Mouse (Mus musculus) embryonic facial prominence, embryonic 12.5 days (tissue): ENCODE data around the gene Ubr7. TPM values are rescaled to one million over a fixed set of nuclear protein-coding genes. Genes with fewer than 3 reads are reported as not detected.
A peak's percentile ranks its signal among the peaks of the same experiment; 100 is the strongest.

Experiments
- ATAC-seq: fragments of 200-750 bp; cut with Nextera tagmentation; 2 replicates; pipeline ENCODE4 v1.8.0; 2017; ENCODE audit not compliant: insufficient number of reproducible peaks, insufficient read depth, low FRiP score, low TSS enrichment
- H3K27ac ChIP-seq: fragments of 300-500 bp; sonication (generic); 2 replicates; pipeline ENCODE4 v1.5.1; 2016; ENCODE audit warnings: mild to moderate bottlenecking
- H3K27me3 ChIP-seq: fragments of 300-500 bp; sonication (generic); 2 replicates; pipeline ENCODE4 v1.6.1; 2016; ENCODE audit warnings: mild to moderate bottlenecking, moderate library complexity
- H3K36me3 ChIP-seq: fragments of 300-500 bp; sonication (generic); 2 replicates; pipeline ENCODE4 v1.6.1; 2016; ENCODE audit warnings: mild to moderate bottlenecking
- H3K4me1 ChIP-seq: fragments of 300-500 bp; sonication (generic); 2 replicates; pipeline ENCODE4 v1.6.1; 2016
- H3K4me2 ChIP-seq: fragments of 300-500 bp; sonication (generic); replicated peaks from 2 replicates; pipeline ENCODE4 v1.6.1; 2016; ENCODE audit warnings: mild to moderate bottlenecking, moderate library complexity
- H3K4me3 ChIP-seq: fragments of 300-500 bp; sonication (generic); 2 replicates; pipeline ENCODE4 v1.5.1; 2016; ENCODE audit warnings: mild to moderate bottlenecking
- H3K9ac ChIP-seq: fragments of 300-500 bp; sonication (generic); 2 replicates; pipeline ENCODE4 v1.6.1; 2016; ENCODE audit warnings: mild to moderate bottlenecking, moderate library complexity
- H3K9me3 ChIP-seq: fragments of 300-500 bp; sonication (generic); 2 replicates; pipeline ENCODE4 v1.6.1; 2016; ENCODE audit warnings: mild to moderate bottlenecking, moderate library complexity
- WGBS: fragments of 180-500 bp; shearing (Covaris S2); methylation state at CpG from one replicate; pipeline ENCODE4 v1.1.7; 2016; 5-methylcytosine and 5-hydroxymethylcytosine counted together
- polyA plus RNA-seq: library from polyadenylated mRNA; unstranded; fragments of >200 nt; fragmentation: Nextera tagmentation; extraction: Ambion mirVana; gene quantifications from 2 replicates; pipeline ENCODE4 v1.2.1, GENCODE M21; 2016

Ubr7 gene
- polyA plus RNA-seq = 45.6 and 51.6 TPM in 2 replicates

GRCm38 (mm10) chr12:102757689-102758402, at the start of gene Ubr7, which contains the start of the genes Gm28051 and Gon7:
Gene Ubr7, plus strand, starts transcription at chr12:102757967.
Gene Gm28051, minus strand, starts transcription at chr12:102757765.
Gene Gon7, minus strand, starts transcription at chr12:102757803.
- ATAC-seq = peak; percentile 95
- H3K4me1 ChIP-seq = peaks cover 17% of the 10 kb centered on the region

GRCm38 (mm10) chr12:102708220-102708619, 49.5 kb upstream of the Ubr7 start:
- no peak for ATAC-seq
- H3K4me2 ChIP-seq = no peak overlapping the region
- no peaks in the 10 kb centered on the region for H3K36me3 ChIP-seq
- 81% methylated on average over 11 of the region's 11 CpGs for WGBS
- H3K9ac ChIP-seq = no peak overlapping the region
- H3K27me3 ChIP-seq = no peaks in the 10 kb centered on the region
- no peak overlapping the region for H3K27ac ChIP-seq
- no peak overlapping the region for H3K4me3 ChIP-seq
- no peaks in the 10 kb centered on the region for H3K9me3 ChIP-seq
- peaks cover 12% of the 10 kb centered on the region for H3K4me1 ChIP-seq

More at GRCm38 (mm10) chr12:102757689-102758402, at the start of gene Ubr7, which contains the start of the genes Gm28051 and Gon7:
- Histone ChIP-seq H3K36me3 (peaks cover 14% of the 10 kb centered on the region), H3K4me2 (peak within 1 kb of the TSS; percentile 83), H3K27ac (peak within 1 kb of the TSS; percentile 91), H3K9ac (peak within 1 kb of the TSS; percentile 70), H3K9me3 (no peaks in the 10 kb centered on the region), H3K27me3 (no peaks in the 10 kb centered on the region), H3K4me3 (peak within 1 kb of the TSS; percentile 64)
- WGBS = under 1% methylated on average over 73 of the region's 73 CpGs

GRCm38 (mm10) chr12:102709896-102710295, 47.9 kb upstream of the Ubr7 start:
- 87% methylated on average over 5 of the region's 5 CpGs for WGBS
- no peak overlapping the region for H3K4me3 ChIP-seq
- no peak for ATAC-seq

GRCm38 (mm10) chr12:102710851-102711375, 46.9 kb upstream of the Ubr7 start:
- Histone ChIP-seq H3K4me3 (no peak overlapping the region), H3K9me3 (no peaks in the 10 kb centered on the region), H3K4me2 (no peak overlapping the region), H3K27ac (no peak overlapping the region), H3K27me3 (no peaks in the 10 kb centered on the region), H3K36me3 (no peaks in the 10 kb centered on the region), H3K4me1 (no peaks in the 10 kb centered on the region; the same call in 1 of the 2 replicates), H3K9ac (no peak overlapping the region)
- no peak for ATAC-seq
- 54% methylated on average over 4 of the region's 4 CpGs for WGBS

More at GRCm38 (mm10) chr12:102709896-102710295, 47.9 kb upstream of the Ubr7 start:
- H3K9me3 ChIP-seq = no peaks in the 10 kb centered on the region
- no peak overlapping the region for H3K27ac ChIP-seq
- H3K4me2 ChIP-seq = no peak overlapping the region
- H3K27me3 ChIP-seq = no peaks in the 10 kb centered on the region
- no peak overlapping the region for H3K9ac ChIP-seq
- H3K36me3 ChIP-seq = no peaks in the 10 kb centered on the region
- H3K4me1 ChIP-seq = peaks cover 4% of the 10 kb centered on the region; the same call in 1 of the 2 replicates

GRCm38 (mm10) chr12:102713153-102713865, 44.5 kb upstream of the Ubr7 start:
- ATAC-seq = no peak
- no peaks in the 10 kb centered on the region for H3K36me3 ChIP-seq
- H3K9ac ChIP-seq = no peak overlapping the region
- H3K27me3 ChIP-seq = no peaks in the 10 kb centered on the region
- H3K4me1 ChIP-seq = no peaks in the 10 kb centered on the region
- H3K27ac ChIP-seq = no peak overlapping the region
- no peak overlapping the region for H3K4me3 ChIP-seq
- no peaks in the 10 kb centered on the region for H3K9me3 ChIP-seq
- 65% methylated on average over 20 of the region's 20 CpGs for WGBS
- no peak overlapping the region for H3K4me2 ChIP-seq

- 69% methylated on average over 2 of the region's 2 CpGs for WGBS
- Histone ChIP-seq H3K4me1 (no peaks in the 10 kb centered on the region), H3K9me3 (no peaks in the 10 kb centered on the region), H3K27me3 (no peaks in the 10 kb centered on the region), H3K36me3 (no peaks in the 10 kb centered on the region), H3K4me3 (no peak overlapping the region), H3K9ac (no peak overlapping the region), H3K4me2 (no peak overlapping the region), H3K27ac (no peak overlapping the region)
- ATAC-seq = no peak
Measured at GRCm38 (mm10) chr12:102714116-102714515, 43.7 kb upstream of the Ubr7 start.

- Histone ChIP-seq H3K36me3 (no peaks in the 10 kb centered on the region), H3K4me3 (no peak overlapping the region), H3K27ac (no peak overlapping the region), H3K4me1 (peaks cover 1% of the 10 kb centered on the region; the same call in 1 of the 2 replicates), H3K4me2 (no peak overlapping the region), H3K9ac (no peak overlapping the region), H3K9me3 (no peaks in the 10 kb centered on the region), H3K27me3 (no peaks in the 10 kb centered on the region)
- no peak for ATAC-seq
- 81% methylated on average over 10 of the region's 10 CpGs for WGBS
Measured at GRCm38 (mm10) chr12:102714654-102715395, 42.9 kb upstream of the Ubr7 start.

GRCm38 (mm10) chr12:102719552-102720315, 38.0 kb upstream of the Ubr7 start:
- no peak overlapping the region for H3K9ac ChIP-seq
- no peaks in the 10 kb centered on the region for H3K36me3 ChIP-seq
- WGBS = 29% methylated on average over 13 of the region's 13 CpGs
- no peak overlapping the region for H3K27ac ChIP-seq
- H3K27me3 ChIP-seq = no peaks in the 10 kb centered on the region
- peaks cover 3% of the 10 kb centered on the region; the same call in 1 of the 2 replicates for H3K4me1 ChIP-seq
- no peak overlapping the region for H3K4me2 ChIP-seq
- no peak for ATAC-seq
- no peak overlapping the region for H3K4me3 ChIP-seq
- no peaks in the 10 kb centered on the region for H3K9me3 ChIP-seq

- ATAC-seq = no peak
- H3K4me2 ChIP-seq = no peak overlapping the region
- H3K4me3 ChIP-seq = no peak overlapping the region
- no peaks in the 10 kb centered on the region for H3K9me3 ChIP-seq
- no peaks in the 10 kb centered on the region for H3K27me3 ChIP-seq
- H3K4me1 ChIP-seq = peaks cover 6% of the 10 kb centered on the region; the same call in 1 of the 2 replicates
- H3K9ac ChIP-seq = no peak overlapping the region
- WGBS = 48% methylated on average over 11 of the region's 11 CpGs
- no peak overlapping the region for H3K27ac ChIP-seq
- H3K36me3 ChIP-seq = no peaks in the 10 kb centered on the region
Measured at GRCm38 (mm10) chr12:102722451-102722850, 35.3 kb upstream of the Ubr7 start.

- H3K4me1 ChIP-seq = peaks cover 6% of the 10 kb centered on the region; the same call in 1 of the 2 replicates
- no peaks in the 10 kb centered on the region for H3K36me3 ChIP-seq
- no peak overlapping the region for H3K4me2 ChIP-seq
- ATAC-seq = no peak
- H3K9me3 ChIP-seq = no peaks in the 10 kb centered on the region
- 72% methylated on average over 8 of the region's 8 CpGs for WGBS
- H3K27me3 ChIP-seq = no peaks in the 10 kb centered on the region
- no peak overlapping the region for H3K9ac ChIP-seq
- no peak overlapping the region for H3K4me3 ChIP-seq
- H3K27ac ChIP-seq = no peak overlapping the region
Measured at GRCm38 (mm10) chr12:102722966-102723365, 34.8 kb upstream of the Ubr7 start.
